Mouse (Mus musculus): ENCODE data around the gene Lhfpl2.

The Lhfpl2 gene

GRCm38 (mm10) chr13:94066626-94067275 lies 9.2 kb downstream of the Lhfpl2 start:
- no peak for DNase-seq (ENCODE audit: low read depth, low spot score)

GRCm38 (mm10) chr13:94068308-94068707 lies 10.7 kb downstream of the Lhfpl2 start:
- DNase-seq (ENCODE audit: low read depth, low spot score): no peak

GRCm38 (mm10) chr13:94069421-94070307 lies 12.1 kb downstream of the Lhfpl2 start:
- no peak for DNase-seq (ENCODE audit: low read depth, low spot score)

- DNase-seq (ENCODE audit: low read depth, low spot score): no peak
These were observed 12.7 kb downstream of the Lhfpl2 start for GRCm38 (mm10) chr13:94070308-94070619.

- DNase-seq (ENCODE audit: low read depth, low spot score): no peak
These were observed 13.3 kb downstream of the Lhfpl2 start for GRCm38 (mm10) chr13:94070927-94071326.

GRCm38 (mm10) chr13:94073046-94073715 lies 15.6 kb downstream of the Lhfpl2 start:
- DNase-seq (ENCODE audit: low read depth, low spot score): no peak

- no peak for DNase-seq (ENCODE audit: low read depth, low spot score)
These were observed 16.1 kb downstream of the Lhfpl2 start for GRCm38 (mm10) chr13:94073716-94074115.

GRCm38 (mm10) chr13:94075181-94075580 lies 17.6 kb downstream of the Lhfpl2 start:
- no peak for DNase-seq (ENCODE audit: low read depth, low spot score)

- no peak for DNase-seq (ENCODE audit: low read depth, low spot score)
These were observed 19.8 kb downstream of the Lhfpl2 start for GRCm38 (mm10) chr13:94077136-94078018.

- DNase-seq (ENCODE audit: low read depth, low spot score): no peak
These were observed 25.6 kb downstream of the Lhfpl2 start for GRCm38 (mm10) chr13:94083196-94083595.

- no peak for DNase-seq (ENCODE audit: low read depth, low spot score)
These were observed 26.9 kb downstream of the Lhfpl2 start for GRCm38 (mm10) chr13:94084220-94085126.

GRCm38 (mm10) chr13:94086090-94086808 lies 28.7 kb downstream of the Lhfpl2 start:
- no peak for DNase-seq (ENCODE audit: low read depth, low spot score)

- DNase-seq (ENCODE audit: low read depth, low spot score): no peak
These were observed 29.5 kb downstream of the Lhfpl2 start for GRCm38 (mm10) chr13:94087061-94087460.

- DNase-seq (ENCODE audit: low read depth, low spot score): no peak
These were observed 31.2 kb downstream of the Lhfpl2 start for GRCm38 (mm10) chr13:94088788-94089187.

GRCm38 (mm10) chr13:94089286-94089685 lies 31.7 kb downstream of the Lhfpl2 start:
- DNase-seq (ENCODE audit: low read depth, low spot score): no peak

- DNase-seq (ENCODE audit: low read depth, low spot score): no peak
These were observed 33.8 kb downstream of the Lhfpl2 start for GRCm38 (mm10) chr13:94091366-94091765.

- no peak for DNase-seq (ENCODE audit: low read depth, low spot score)
These were observed 36.6 kb downstream of the Lhfpl2 start for GRCm38 (mm10) chr13:94094176-94094575.

GRCm38 (mm10) chr13:94094625-94095024 lies 37.0 kb downstream of the Lhfpl2 start:
- DNase-seq (ENCODE audit: low read depth, low spot score): no peak

- DNase-seq (ENCODE audit: low read depth, low spot score): no peak
These were observed 37.6 kb downstream of the Lhfpl2 start for GRCm38 (mm10) chr13:94095202-94095601.

GRCm38 (mm10) chr13:94097667-94098066 lies 40.1 kb downstream of the Lhfpl2 start:
- DNase-seq (ENCODE audit: low read depth, low spot score): no peak

All from R1 (cell line).